Mouse (Mus musculus): ENCODE data around the gene Nfic. TPM values are rescaled to one million over a fixed set of nuclear protein-coding genes. Genes with fewer than 3 reads are reported as not detected.

The Nfic gene
- polyA plus RNA-seq, 2 experiments: 38.1 to 98.9 TPM

- H3K4me2 ChIP-seq (replicated peaks; ENCODE audit: low read depth, low read length, severe bottlenecking): no peak overlapping the region
- peaks cover 12% of the 10 kb centered on the region for H3K4me1 ChIP-seq (ENCODE audit: control insufficient read depth, insufficient read depth, low read length)
- WGBS: 92% methylated on average over 9 of the region's 9 CpGs
- no peak overlapping the region for H3K9ac ChIP-seq (ENCODE audit: low read depth, low read length, severe bottlenecking)
- TF ChIP-seq POLR2A (IDR thresholded peaks at IDR 0.05; ENCODE audit: borderline replicate concordance, extremely low read depth, insufficient read depth, insufficient read length): no peak
- no peaks in the 10 kb centered on the region for H3K27me3 ChIP-seq (ENCODE audit: control insufficient read depth, insufficient read depth, low read length)
- no peak overlapping the region for H3K27ac ChIP-seq (replicated peaks; ENCODE audit: low read depth, low read length)
- ATAC-seq (ENCODE audit: low FRiP score, low read depth) (no peak), DNase-seq (ENCODE audit: low spot score) (no peak)
- H3K36me3 ChIP-seq (ENCODE audit: control insufficient read depth, insufficient read depth, low read length): peaks cover 71% of the 10 kb centered on the region
- no peaks in the 10 kb centered on the region for H3K9me3 ChIP-seq (ENCODE audit: control insufficient read depth, low read length)
- H3K4me3 ChIP-seq (replicated peaks; ENCODE audit: low read length): no peak overlapping the region
Measured at GRCm38 (mm10) chr10:81491018-81491417, 35.6 kb upstream of the Nfic start.

- ATAC-seq (ENCODE audit: low FRiP score, low read depth) (no peak), DNase-seq (ENCODE audit: low spot score) (no peak)
- no peaks in the 10 kb centered on the region for H3K27me3 ChIP-seq (ENCODE audit: control insufficient read depth, insufficient read depth, low read length)
- no peak overlapping the region for H3K27ac ChIP-seq (replicated peaks; ENCODE audit: low read depth, low read length)
- H3K9ac ChIP-seq (ENCODE audit: low read depth, low read length, severe bottlenecking): no peak overlapping the region
- no peak overlapping the region for H3K4me3 ChIP-seq (replicated peaks; ENCODE audit: low read length)
- H3K9me3 ChIP-seq (ENCODE audit: control insufficient read depth, low read length): no peaks in the 10 kb centered on the region
- WGBS: 79% methylated on average over 14 of the region's 14 CpGs
- peaks cover 71% of the 10 kb centered on the region for H3K36me3 ChIP-seq (ENCODE audit: control insufficient read depth, insufficient read depth, low read length)
- no peak overlapping the region for H3K4me2 ChIP-seq (replicated peaks; ENCODE audit: low read depth, low read length, severe bottlenecking)
- TF ChIP-seq POLR2A (IDR thresholded peaks at IDR 0.05; ENCODE audit: borderline replicate concordance, extremely low read depth, insufficient read depth, insufficient read length): no peak
- peaks cover 5% of the 10 kb centered on the region for H3K4me1 ChIP-seq (ENCODE audit: control insufficient read depth, insufficient read depth, low read length)
Measured at GRCm38 (mm10) chr10:81489941-81490340, 34.5 kb upstream of the Nfic start.

- Histone ChIP-seq H3K9ac (ENCODE audit: low read depth, low read length, severe bottlenecking) (no peak overlapping the region), H3K36me3 (ENCODE audit: control insufficient read depth, insufficient read depth, low read length) (peaks cover 68% of the 10 kb centered on the region), H3K27me3 (ENCODE audit: control insufficient read depth, insufficient read depth, low read length) (no peaks in the 10 kb centered on the region), H3K27ac (replicated peaks; ENCODE audit: low read depth, low read length) (no peak overlapping the region), H3K4me2 (replicated peaks; ENCODE audit: low read depth, low read length, severe bottlenecking) (no peak overlapping the region), H3K4me3 (replicated peaks; ENCODE audit: low read length) (no peak overlapping the region), H3K4me1 (ENCODE audit: control insufficient read depth, insufficient read depth, low read length) (no peaks in the 10 kb centered on the region), H3K9me3 (ENCODE audit: control insufficient read depth, low read length) (no peaks in the 10 kb centered on the region)
- TF ChIP-seq POLR2A (IDR thresholded peaks at IDR 0.05; ENCODE audit: borderline replicate concordance, extremely low read depth, insufficient read depth, insufficient read length): no peak
- DNase-seq (ENCODE audit: low spot score) (no peak), ATAC-seq (ENCODE audit: low FRiP score, low read depth) (no peak)
- WGBS: 93% methylated on average over 11 of the region's 11 CpGs
Measured at GRCm38 (mm10) chr10:81488081-81488480, 32.6 kb upstream of the Nfic start.

GRCm38 (mm10) chr10:81486496-81486895 is 31.1 kb upstream of the Nfic start:
- Histone ChIP-seq H3K9me3 (ENCODE audit: control insufficient read depth, low read length) (no peaks in the 10 kb centered on the region), H3K4me3 (replicated peaks; ENCODE audit: low read length) (no peak overlapping the region), H3K27ac (replicated peaks; ENCODE audit: low read depth, low read length) (no peak overlapping the region), H3K27me3 (ENCODE audit: control insufficient read depth, insufficient read depth, low read length) (peaks cover 10% of the 10 kb centered on the region), H3K9ac (ENCODE audit: low read depth, low read length, severe bottlenecking) (no peak overlapping the region), H3K4me1 (ENCODE audit: control insufficient read depth, insufficient read depth, low read length) (no peaks in the 10 kb centered on the region), H3K4me2 (replicated peaks; ENCODE audit: low read depth, low read length, severe bottlenecking) (no peak overlapping the region), H3K36me3 (ENCODE audit: control insufficient read depth, insufficient read depth, low read length) (peaks cover 52% of the 10 kb centered on the region)
- no peak for TF ChIP-seq POLR2A (IDR thresholded peaks at IDR 0.05; ENCODE audit: borderline replicate concordance, extremely low read depth, insufficient read depth, insufficient read length)
- WGBS: 88% methylated on average over 9 of the region's 10 CpGs
- no peak for ATAC-seq (ENCODE audit: low FRiP score, low read depth)
- no peak for DNase-seq (ENCODE audit: low spot score)

GRCm38 (mm10) chr10:81485479-81486018 is 30.1 kb upstream of the Nfic start:
- Histone ChIP-seq H3K4me1 (ENCODE audit: control insufficient read depth, insufficient read depth, low read length) (no peaks in the 10 kb centered on the region), H3K4me2 (replicated peaks; ENCODE audit: low read depth, low read length, severe bottlenecking) (no peak overlapping the region), H3K27me3 (ENCODE audit: control insufficient read depth, insufficient read depth, low read length) (peaks cover 20% of the 10 kb centered on the region), H3K9ac (ENCODE audit: low read depth, low read length, severe bottlenecking) (no peak overlapping the region), H3K4me3 (replicated peaks; ENCODE audit: low read length) (no peak overlapping the region), H3K9me3 (ENCODE audit: control insufficient read depth, low read length) (no peaks in the 10 kb centered on the region), H3K27ac (replicated peaks; ENCODE audit: low read depth, low read length) (no peak overlapping the region), H3K36me3 (ENCODE audit: control insufficient read depth, insufficient read depth, low read length) (peaks cover 42% of the 10 kb centered on the region)
- DNase-seq (ENCODE audit: low spot score): no peak
- no peak for TF ChIP-seq POLR2A (IDR thresholded peaks at IDR 0.05; ENCODE audit: borderline replicate concordance, extremely low read depth, insufficient read depth, insufficient read length)
- no peak for ATAC-seq (ENCODE audit: low FRiP score, low read depth)
- 68% methylated on average over 7 of the region's 7 CpGs for WGBS

- H3K27me3 ChIP-seq (ENCODE audit: control insufficient read depth, insufficient read depth, low read length): peaks cover 20% of the 10 kb centered on the region
- H3K4me3 ChIP-seq (replicated peaks; ENCODE audit: low read length): no peak overlapping the region
- DNase-seq (ENCODE audit: low spot score) (no peak), ATAC-seq (ENCODE audit: low FRiP score, low read depth) (no peak)
- 41% methylated on average over 2 of the region's 2 CpGs for WGBS
- H3K4me2 ChIP-seq (replicated peaks; ENCODE audit: low read depth, low read length, severe bottlenecking): no peak overlapping the region
- H3K4me1 ChIP-seq (ENCODE audit: control insufficient read depth, insufficient read depth, low read length): no peaks in the 10 kb centered on the region
- H3K36me3 ChIP-seq (ENCODE audit: control insufficient read depth, insufficient read depth, low read length): peaks cover 37% of the 10 kb centered on the region
- no peak for TF ChIP-seq POLR2A (IDR thresholded peaks at IDR 0.05; ENCODE audit: borderline replicate concordance, extremely low read depth, insufficient read depth, insufficient read length)
- no peaks in the 10 kb centered on the region for H3K9me3 ChIP-seq (ENCODE audit: control insufficient read depth, low read length)
- no peak overlapping the region for H3K27ac ChIP-seq (replicated peaks; ENCODE audit: low read depth, low read length)
- H3K9ac ChIP-seq (ENCODE audit: low read depth, low read length, severe bottlenecking): no peak overlapping the region
Measured at GRCm38 (mm10) chr10:81485060-81485449, 29.6 kb upstream of the Nfic start.
